Mouse (Mus musculus) bone marrow macrophage, adult 2 months (primary cell): ENCODE data around the gene Myo16.

Source experiments
- CTCF ChIP-seq: IDR thresholded peaks from 2 replicates; pipeline ENCODE4 v1.5.1; 2012; ENCODE audit warnings: low read depth, mild to moderate bottlenecking, low read length, moderate library complexity
- POLR2A ChIP-seq: IDR thresholded peaks from 2 replicates; pipeline ENCODE4 v1.6.1; 2012; ENCODE audit warnings: mild to moderate bottlenecking, low read depth, low read length, borderline replicate concordance

GRCm38 (mm10) chr8:10646485-10646884 lies 492.8 kb downstream of the Myo16 start:
- no peak for TF ChIP-seq CTCF
- no peak for TF ChIP-seq POLR2A
